Mouse (Mus musculus): Measurements from ENCODE around the gene Rbm43. TPM values are rescaled to one million over a fixed set of nuclear protein-coding genes. Genes with fewer than 3 reads are reported as not detected.

Gene Rbm43
- polyA plus RNA-seq, 1 experiment from 2014 or later: 22.1 TPM

GRCm38 (mm10) chr2:51953648-51954204 is 18.8 kb upstream of the Rbm43 start:
- Histone ChIP-seq H3K9ac (ENCODE audit: low read length) (no peak overlapping the region), H3K4me1 (replicated peaks; ENCODE audit: control insufficient read depth, insufficient read depth, low read length) (no peaks in the 10 kb centered on the region), H3K9me3 (ENCODE audit: control insufficient read depth, low read length) (no peaks in the 10 kb centered on the region), H3K4me3 (ENCODE audit: low read length) (no peak overlapping the region), H3K4me2 (ENCODE audit: low read depth, low read length) (no peak overlapping the region), H3K27me3 (ENCODE audit: control insufficient read depth, insufficient read depth, low read depth, low read length) (no peaks in the 10 kb centered on the region), H3K36me3 (ENCODE audit: control insufficient read depth, insufficient read depth, low read length) (no peaks in the 10 kb centered on the region), H3K27ac (ENCODE audit: low read length) (no peak overlapping the region)
- WGBS: 86% methylated on average over 7 of the region's 7 CpGs
- no peak for ATAC-seq (ENCODE audit: low read depth)

GRCm38 (mm10) chr2:51950876-51951275 is 15.9 kb upstream of the Rbm43 start:
- Histone ChIP-seq H3K4me2 (ENCODE audit: low read depth, low read length) (no peak overlapping the region), H3K9me3 (ENCODE audit: control insufficient read depth, low read length) (no peaks in the 10 kb centered on the region), H3K4me1 (replicated peaks; ENCODE audit: control insufficient read depth, insufficient read depth, low read length) (0 out of 2 replicates have a peak, but pooled peaks cover 4% of the 10 kb centered on the region), H3K27me3 (ENCODE audit: control insufficient read depth, insufficient read depth, low read depth, low read length) (no peaks in the 10 kb centered on the region), H3K36me3 (ENCODE audit: control insufficient read depth, insufficient read depth, low read length) (no peaks in the 10 kb centered on the region), H3K27ac (ENCODE audit: low read length) (no peak overlapping the region), H3K9ac (ENCODE audit: low read length) (no peak overlapping the region), H3K4me3 (ENCODE audit: low read length) (no peak overlapping the region)
- no peak for ATAC-seq (ENCODE audit: low read depth)
- 28% methylated on average over 1 of the region's 1 CpGs for WGBS

DNA sequence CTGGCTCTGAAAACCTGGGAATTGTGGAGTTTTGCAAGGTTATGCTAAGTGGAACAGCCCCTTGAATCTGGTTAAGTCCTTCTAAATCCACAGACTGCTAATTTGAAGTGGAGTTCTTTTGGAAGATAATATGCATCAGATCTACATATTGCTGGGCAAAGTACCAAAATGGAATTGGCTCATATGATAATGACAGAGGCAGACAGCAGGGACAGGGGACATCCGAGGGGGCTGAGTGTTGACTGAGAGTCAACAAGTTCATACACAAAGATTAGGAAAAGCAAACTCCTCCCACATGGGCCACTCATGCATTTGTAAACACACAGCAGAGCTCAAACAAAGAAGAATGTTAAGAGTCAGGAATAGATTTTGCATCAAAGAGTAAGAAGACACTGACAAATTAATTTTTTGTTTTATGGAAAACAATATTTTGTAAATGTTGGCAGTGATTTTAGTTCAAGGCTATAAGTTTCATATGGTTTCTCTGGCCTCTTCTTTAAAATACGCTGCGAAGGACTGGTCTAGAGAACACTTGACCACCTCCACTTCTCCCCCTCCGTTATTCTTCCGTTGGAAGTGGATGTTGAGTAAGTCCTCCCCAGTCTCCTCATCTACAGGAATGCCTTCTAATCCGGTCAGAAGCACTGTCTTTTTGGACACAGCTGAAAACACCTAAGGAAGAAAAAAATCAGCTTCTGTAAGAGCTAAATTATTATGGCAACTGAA is 13.3 kb upstream of the Rbm43 start:
- 0 out of 2 replicates have a peak, but pooled peaks cover 2% of the 10 kb centered on the region for H3K9me3 ChIP-seq (ENCODE audit: control insufficient read depth, low read length)
- ATAC-seq (ENCODE audit: low read depth): peak; percentile 98
- no peak overlapping the region for H3K4me2 ChIP-seq (ENCODE audit: low read depth, low read length)
- H3K9ac ChIP-seq (ENCODE audit: low read length): no peak overlapping the region
- H3K36me3 ChIP-seq (ENCODE audit: control insufficient read depth, insufficient read depth, low read length): no peaks in the 10 kb centered on the region
- peak overlapping the region; percentile 39 for H3K27ac ChIP-seq (ENCODE audit: low read length)
- H3K4me1 ChIP-seq (replicated peaks; ENCODE audit: control insufficient read depth, insufficient read depth, low read length): 0 out of 2 replicates have a peak, but pooled peaks cover 4% of the 10 kb centered on the region
- no peak overlapping the region for H3K4me3 ChIP-seq (ENCODE audit: low read length)
- H3K27me3 ChIP-seq (ENCODE audit: control insufficient read depth, insufficient read depth, low read depth, low read length): no peaks in the 10 kb centered on the region
- WGBS: 25% methylated on average over 6 of the region's 6 CpGs

DNA sequence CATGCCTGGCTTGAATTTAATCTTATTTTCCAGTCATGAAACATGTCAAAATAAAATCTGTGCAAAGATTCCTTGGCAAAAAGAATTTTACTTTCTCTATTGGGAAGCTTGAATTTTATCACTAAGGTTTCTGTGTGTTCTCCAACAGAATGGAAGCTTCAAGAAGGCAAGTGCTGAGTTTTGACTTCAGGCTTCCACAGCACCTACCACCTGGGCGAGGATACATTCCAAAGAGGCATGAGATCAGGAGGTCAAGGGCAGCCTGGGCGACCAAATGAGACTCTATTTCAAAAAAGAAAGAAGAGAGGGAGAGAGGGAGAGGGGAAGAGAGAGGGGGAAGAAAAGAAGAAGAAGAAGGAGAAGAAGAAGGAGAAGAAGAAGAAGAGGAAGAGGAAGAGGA is 10.8 kb upstream of the Rbm43 start:
- no peak overlapping the region for H3K4me2 ChIP-seq (ENCODE audit: low read depth, low read length)
- H3K9ac ChIP-seq (ENCODE audit: low read length): no peak overlapping the region
- H3K9me3 ChIP-seq (ENCODE audit: control insufficient read depth, low read length): 0 out of 2 replicates have a peak, but pooled peaks cover 2% of the 10 kb centered on the region
- no peak overlapping the region for H3K4me3 ChIP-seq (ENCODE audit: low read length)
- no peak for ATAC-seq (ENCODE audit: low read depth)
- 64% methylated on average over 2 of the region's 2 CpGs for WGBS
- no peaks in the 10 kb centered on the region for H3K36me3 ChIP-seq (ENCODE audit: control insufficient read depth, insufficient read depth, low read length)
- 0 out of 2 replicates have a peak, but pooled peaks cover 4% of the 10 kb centered on the region for H3K4me1 ChIP-seq (replicated peaks; ENCODE audit: control insufficient read depth, insufficient read depth, low read length)
- H3K27ac ChIP-seq (ENCODE audit: low read length): no peak overlapping the region
- H3K27me3 ChIP-seq (ENCODE audit: control insufficient read depth, insufficient read depth, low read depth, low read length): no peaks in the 10 kb centered on the region

DNA sequence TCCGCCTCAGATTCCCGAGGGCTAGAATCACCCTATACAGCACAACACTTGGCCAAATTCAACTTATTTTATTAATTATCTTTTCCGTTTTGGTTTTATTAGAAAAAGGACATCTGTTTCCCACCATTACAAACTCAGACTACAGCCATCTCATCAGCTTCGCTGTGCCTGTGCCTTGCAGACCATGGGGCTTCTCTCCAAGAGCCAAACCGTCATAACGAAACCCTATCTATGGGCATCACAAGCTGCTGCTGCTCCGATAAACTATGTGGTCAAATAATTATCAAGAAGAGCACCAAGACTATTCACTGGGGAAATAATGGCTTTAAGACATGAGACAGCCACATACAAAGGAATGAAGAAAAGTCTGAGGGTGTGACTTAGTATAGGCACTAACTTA is 6.9 kb upstream of the Rbm43 start:
- H3K36me3 ChIP-seq (ENCODE audit: control insufficient read depth, insufficient read depth, low read length): no peaks in the 10 kb centered on the region
- H3K4me1 ChIP-seq (replicated peaks; ENCODE audit: control insufficient read depth, insufficient read depth, low read length): no peaks in the 10 kb centered on the region
- H3K4me3 ChIP-seq (ENCODE audit: low read length): no peak overlapping the region
- 90% methylated on average over 7 of the region's 7 CpGs for whole genome bisulfite sequencing
- H3K9ac ChIP-seq (ENCODE audit: low read length): no peak overlapping the region
- H3K9me3 ChIP-seq (ENCODE audit: control insufficient read depth, low read length): 0 out of 2 replicates have a peak, but pooled peaks cover 2% of the 10 kb centered on the region
- H3K27ac ChIP-seq (ENCODE audit: low read length): no peak overlapping the region
- ATAC-seq (ENCODE audit: low read depth): no peak
- no peak overlapping the region for H3K4me2 ChIP-seq (ENCODE audit: low read depth, low read length)
- no peaks in the 10 kb centered on the region for H3K27me3 ChIP-seq (ENCODE audit: control insufficient read depth, insufficient read depth, low read depth, low read length)

DNA sequence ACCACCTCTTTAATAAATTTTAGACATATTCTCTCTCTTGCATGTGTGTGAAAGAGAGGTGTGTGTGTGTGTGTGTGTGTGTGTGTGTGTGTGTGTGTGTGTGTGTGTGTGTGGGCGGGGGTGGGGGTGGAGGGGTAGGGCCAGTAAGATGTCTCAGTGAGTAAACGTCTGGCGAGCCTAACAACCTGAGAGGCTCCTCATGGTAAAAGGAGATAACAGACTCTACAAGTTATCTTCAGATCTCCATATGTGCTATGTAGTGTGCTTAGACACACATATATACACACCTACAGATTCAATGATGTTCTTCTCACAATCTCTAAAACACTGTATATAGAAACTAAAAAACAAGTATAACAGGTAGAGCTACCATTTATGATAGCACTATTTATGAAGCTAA is 3.8 kb upstream of the Rbm43 start:
- no peak for ATAC-seq (ENCODE audit: low read depth)
- Histone ChIP-seq H3K9ac (ENCODE audit: low read length) (no peak overlapping the region), H3K4me3 (ENCODE audit: low read length) (no peak overlapping the region), H3K27ac (ENCODE audit: low read length) (no peak overlapping the region), H3K36me3 (ENCODE audit: control insufficient read depth, insufficient read depth, low read length) (no peaks in the 10 kb centered on the region), H3K4me2 (ENCODE audit: low read depth, low read length) (no peak overlapping the region), H3K4me1 (replicated peaks; ENCODE audit: control insufficient read depth, insufficient read depth, low read length) (peaks cover 6% of the 10 kb centered on the region), H3K27me3 (ENCODE audit: control insufficient read depth, insufficient read depth, low read depth, low read length) (no peaks in the 10 kb centered on the region), H3K9me3 (ENCODE audit: control insufficient read depth, low read length) (0 out of 2 replicates have a peak, but pooled peaks cover 1% of the 10 kb centered on the region)
- 31% methylated on average over 3 of the region's 3 CpGs for WGBS

- Histone ChIP-seq H3K27ac (ENCODE audit: low read length) (no peak overlapping the region), H3K4me2 (ENCODE audit: low read depth, low read length) (no peak overlapping the region), H3K27me3 (ENCODE audit: control insufficient read depth, insufficient read depth, low read depth, low read length) (no peaks in the 10 kb centered on the region), H3K36me3 (ENCODE audit: control insufficient read depth, insufficient read depth, low read length) (no peaks in the 10 kb centered on the region), H3K4me3 (ENCODE audit: low read length) (no peak overlapping the region), H3K9ac (ENCODE audit: low read length) (no peak overlapping the region), H3K9me3 (ENCODE audit: control insufficient read depth, low read length) (no peaks in the 10 kb centered on the region), H3K4me1 (replicated peaks; ENCODE audit: control insufficient read depth, insufficient read depth, low read length) (peaks cover 8% of the 10 kb centered on the region)
- WGBS: 76% methylated on average over 6 of the region's 6 CpGs
- ATAC-seq (ENCODE audit: low read depth): no peak
These were observed 2.0 kb upstream of the Rbm43 start for GRCm38 (mm10) chr2:51937004-51937403.

DNA sequence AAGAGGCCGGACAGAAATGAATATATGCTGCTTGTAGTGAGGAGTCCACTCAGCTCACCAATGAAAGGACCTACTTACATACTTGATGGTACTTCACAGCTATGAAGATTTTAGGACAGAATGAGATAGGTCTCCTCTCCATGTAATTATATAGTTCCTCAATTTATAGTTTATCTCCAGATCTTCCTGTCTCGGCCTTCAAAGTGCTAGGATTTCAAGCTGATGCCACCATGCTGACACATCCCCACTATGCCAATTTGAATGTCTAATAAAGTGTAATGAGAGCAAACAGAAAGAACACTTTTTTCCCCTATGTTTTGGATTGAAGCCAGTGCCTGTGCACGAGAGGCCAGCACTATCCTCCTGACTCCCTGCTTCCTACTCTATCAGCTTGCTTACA is 1.6 kb upstream of the Rbm43 start:
- 64% methylated on average over 3 of the region's 3 CpGs for WGBS
- H3K9ac ChIP-seq (ENCODE audit: low read length): no peak overlapping the region
- ATAC-seq (ENCODE audit: low read depth): no peak

DNA sequence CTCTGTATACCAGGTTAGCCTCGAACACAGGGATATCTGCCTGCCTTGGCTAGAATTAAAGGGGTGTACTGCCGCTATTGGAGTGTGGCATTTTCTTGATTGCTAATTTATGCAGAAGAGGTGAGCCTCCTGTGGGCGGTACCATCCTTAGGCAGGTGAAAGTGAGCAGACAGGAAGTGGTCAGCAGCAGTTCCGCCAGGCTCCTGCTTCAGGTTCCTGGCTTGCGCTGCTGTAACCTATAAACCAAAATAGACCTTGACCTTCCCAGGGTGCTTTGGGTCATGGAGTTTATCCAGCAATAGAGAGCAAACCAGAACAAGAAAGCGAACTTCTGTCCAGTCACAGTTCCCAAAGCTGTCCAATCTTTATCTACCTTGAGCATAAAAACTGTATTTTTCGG is 958 bp upstream of the Rbm43 start:
- no peak for ATAC-seq (ENCODE audit: low read depth)
- Histone ChIP-seq H3K36me3 (ENCODE audit: control insufficient read depth, insufficient read depth, low read length) (no peaks in the 10 kb centered on the region), H3K27me3 (ENCODE audit: control insufficient read depth, insufficient read depth, low read depth, low read length) (no peaks in the 10 kb centered on the region), H3K4me1 (replicated peaks; ENCODE audit: control insufficient read depth, insufficient read depth, low read length) (peaks cover 8% of the 10 kb centered on the region), H3K4me3 (ENCODE audit: low read length) (no peak overlapping the region), H3K9me3 (ENCODE audit: control insufficient read depth, low read length) (no peaks in the 10 kb centered on the region), H3K9ac (ENCODE audit: low read length) (no peak overlapping the region), H3K27ac (ENCODE audit: low read length) (no peak overlapping the region), H3K4me2 (ENCODE audit: low read depth, low read length) (no peak overlapping the region)
- WGBS: 92% methylated on average over 7 of the region's 7 CpGs

More for the DNA sequence above, 1.6 kb upstream of the Rbm43 start:
- no peaks in the 10 kb centered on the region for H3K36me3 ChIP-seq (ENCODE audit: control insufficient read depth, insufficient read depth, low read length)
- no peak overlapping the region for H3K27ac ChIP-seq (ENCODE audit: low read length)
- no peaks in the 10 kb centered on the region for H3K27me3 ChIP-seq (ENCODE audit: control insufficient read depth, insufficient read depth, low read depth, low read length)
- no peaks in the 10 kb centered on the region for H3K9me3 ChIP-seq (ENCODE audit: control insufficient read depth, low read length)
- H3K4me1 ChIP-seq (replicated peaks; ENCODE audit: control insufficient read depth, insufficient read depth, low read length): peaks cover 8% of the 10 kb centered on the region
- H3K4me3 ChIP-seq (ENCODE audit: low read length): no peak overlapping the region
- no peak overlapping the region for H3K4me2 ChIP-seq (ENCODE audit: low read depth, low read length)

Data from lung, embryonic 16.5 days (tissue).